Mouse (Mus musculus): ENCODE results near the gene Tmcc2.

- no peak for TF ChIP-seq GATA1 (IDR thresholded peaks at IDR 0.05; ENCODE audit: borderline replicate concordance, low read length)
- no peak for TF ChIP-seq FLI1 (IDR thresholded peaks at IDR 0.05; ENCODE audit: low read length)
These were observed 72.9 kb downstream of the Tmcc2 start for GRCm38 (mm10) chr1:132317894-132318863.
